Mouse (Mus musculus): ENCODE data around the gene Zfp655.

DNA sequence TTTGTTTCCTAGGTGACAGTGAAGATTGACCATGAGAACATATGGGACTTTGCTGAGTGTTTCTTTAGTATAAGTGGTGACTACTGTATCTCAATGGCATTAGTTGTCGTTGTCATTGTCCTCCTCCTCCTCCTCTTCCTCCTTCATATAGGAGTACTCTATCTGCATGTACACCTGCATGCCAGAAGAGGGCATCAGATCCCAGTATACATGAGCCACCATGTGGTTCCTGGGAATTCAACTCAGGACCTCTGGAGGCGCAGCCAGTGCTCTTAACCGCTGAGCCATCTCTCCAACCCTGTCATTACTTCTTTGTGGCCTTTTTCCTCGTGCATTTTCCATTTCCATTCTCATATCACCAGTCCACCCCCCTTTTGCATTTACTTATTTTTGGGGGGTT, 16.8 kb upstream of the Zfp655 start:
- no peak for TF ChIP-seq CTCF (IDR thresholded peaks at IDR 0.05; ENCODE audit: borderline replicate concordance, extremely low read depth, insufficient read depth, insufficient read length)
- no peak for TF ChIP-seq POLR2A (IDR thresholded peaks at IDR 0.05; ENCODE audit: borderline replicate concordance, extremely low read depth, insufficient read depth, insufficient read length, poor library complexity, severe bottlenecking)

All from brain, embryonic 14.5 days (tissue).